Mouse (Mus musculus): ENCODE results near the gene Pde4d.
"Not testable (repeated sequence)": the region's sequence is repeated elsewhere in the genome, so short reads cannot be mapped to it uniquely, and the experiment has no call there.

Pde4d gene

DNA sequence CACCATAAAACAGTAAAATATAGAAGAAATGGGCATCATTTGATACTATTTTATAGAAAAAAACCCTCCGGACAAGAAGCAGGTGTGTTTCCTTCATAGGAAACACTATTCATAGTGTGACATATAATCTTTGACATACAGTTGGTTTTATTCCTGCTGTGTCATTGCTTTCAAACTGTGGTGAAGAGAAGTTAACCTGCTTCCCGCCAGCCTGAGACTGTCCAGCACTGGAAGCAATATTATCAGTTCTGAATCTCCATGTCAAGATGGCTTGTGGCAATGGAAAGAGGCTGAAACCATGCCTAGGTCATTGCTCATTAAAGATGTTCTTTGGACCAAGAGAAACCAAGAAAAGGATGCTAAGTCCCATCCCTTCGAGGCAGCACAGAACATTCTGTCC lies 265.3 kb downstream of the Pde4d start:
- no peak for DNase-seq

DNA sequence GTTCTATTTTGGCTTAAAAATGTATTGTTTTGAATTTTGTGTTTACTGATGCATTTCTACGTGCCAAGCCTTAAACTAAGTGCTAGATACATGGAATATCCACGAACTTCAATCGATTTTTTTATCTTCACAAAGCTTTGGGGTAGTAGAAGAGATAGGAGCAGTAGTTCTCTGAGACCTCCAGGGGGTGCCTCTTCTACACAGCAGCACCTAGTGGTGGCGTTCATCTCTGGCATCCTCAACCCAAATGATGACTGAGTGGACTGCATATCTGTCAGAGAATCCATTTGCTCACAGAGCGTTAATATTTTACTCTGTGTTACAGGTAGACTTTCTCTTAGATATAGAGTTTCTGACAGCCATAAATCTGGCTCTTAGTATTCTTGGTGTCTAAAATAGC lies 272.5 kb downstream of the Pde4d start:
- DNase-seq, result peak; percentile 7 to 13

DNA sequence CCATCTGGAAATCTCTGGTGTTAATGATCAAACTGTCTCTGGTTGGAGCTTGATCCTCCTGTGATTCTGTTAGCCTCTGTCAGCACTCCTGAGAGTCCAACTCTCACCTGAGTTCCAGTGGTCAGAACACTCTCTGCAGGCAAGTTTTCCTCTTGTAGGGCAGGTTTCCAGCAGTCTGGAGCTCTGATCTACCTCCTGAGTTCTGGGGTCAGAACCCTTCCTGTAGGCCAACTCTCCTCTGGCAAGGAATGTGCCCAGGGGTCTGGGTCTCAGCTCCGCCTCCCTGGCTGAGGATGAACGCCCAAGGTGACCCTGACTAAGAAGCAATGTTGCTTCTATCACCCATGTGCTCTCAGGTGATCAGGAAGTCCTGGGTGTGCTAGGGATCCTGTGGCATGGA lies 284.6 kb downstream of the Pde4d start:
- not testable (repeated sequence) for DNase-seq

DNA sequence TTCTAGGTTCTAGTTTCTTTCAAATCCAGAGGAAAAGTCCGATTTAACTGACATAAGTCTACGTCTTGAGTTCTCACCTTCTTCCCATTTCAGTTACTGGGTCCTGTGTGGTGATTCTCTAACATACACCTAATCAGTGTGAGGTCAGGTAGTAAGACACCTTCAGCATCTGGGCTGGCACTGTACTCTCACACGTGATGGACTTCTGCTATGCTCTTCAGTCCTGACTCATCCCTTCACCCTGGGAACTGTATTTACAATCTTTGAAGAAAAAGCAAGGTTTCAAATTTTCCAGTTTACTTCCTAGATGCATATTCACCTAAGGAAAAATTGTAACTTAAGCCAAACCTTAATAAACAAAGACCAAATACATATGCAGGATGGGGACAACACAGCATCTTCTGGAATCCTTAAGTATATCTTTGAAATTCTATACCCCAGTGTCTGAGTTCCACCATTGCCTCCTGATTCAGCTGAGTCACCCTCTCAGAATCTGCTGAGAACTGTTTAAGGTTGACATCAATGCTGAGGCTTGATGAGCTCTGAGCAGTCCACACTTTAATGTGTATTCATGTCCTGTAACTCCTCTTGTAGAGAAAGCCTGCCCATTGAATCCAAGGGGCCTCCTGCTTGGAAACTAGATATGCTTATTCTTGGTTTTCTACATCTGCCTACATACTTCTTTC lies 301.6 kb downstream of the Pde4d start:
- no peak for DNase-seq

DNA sequence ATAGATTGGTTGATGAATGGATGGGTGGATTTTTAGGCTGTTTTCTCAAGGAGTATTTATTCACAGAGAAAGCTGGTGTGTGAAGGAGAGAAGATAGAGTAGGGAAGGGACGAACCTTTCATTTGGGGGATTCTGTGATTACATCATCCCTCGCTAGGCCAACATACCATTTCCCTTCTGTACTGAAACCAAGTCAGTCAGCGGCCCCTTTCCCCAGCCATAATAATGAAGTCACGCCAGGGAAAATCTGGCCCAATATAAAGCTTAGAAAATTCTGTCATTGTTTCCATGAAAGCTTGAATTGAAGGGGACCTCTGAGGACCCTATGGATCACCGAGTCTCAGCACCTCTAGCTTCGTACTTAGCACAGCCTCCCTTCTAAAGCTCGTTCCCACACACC lies 307.7 kb downstream of the Pde4d start:
- DNase-seq, result no peak

DNA sequence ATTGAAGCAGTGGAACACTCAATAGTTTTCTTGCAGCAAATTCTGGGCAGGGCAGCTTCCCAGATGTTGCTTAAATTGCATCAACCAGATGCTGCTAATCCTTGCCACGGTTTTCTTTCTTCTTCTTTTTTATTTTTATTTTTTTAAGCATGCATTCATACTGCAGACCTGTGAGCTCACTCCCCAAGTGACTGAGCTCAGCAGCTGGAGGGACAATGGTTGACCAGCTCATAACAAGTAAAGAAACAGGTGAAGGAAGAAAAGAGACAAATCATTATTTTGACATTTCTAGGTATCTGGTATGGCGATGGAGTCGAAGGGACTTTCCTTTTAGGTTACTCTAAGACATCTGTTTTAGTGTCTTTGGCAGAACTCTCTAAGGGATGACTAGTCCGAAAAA lies 308.6 kb downstream of the Pde4d start:
- DNase-seq, result no peak

DNA sequence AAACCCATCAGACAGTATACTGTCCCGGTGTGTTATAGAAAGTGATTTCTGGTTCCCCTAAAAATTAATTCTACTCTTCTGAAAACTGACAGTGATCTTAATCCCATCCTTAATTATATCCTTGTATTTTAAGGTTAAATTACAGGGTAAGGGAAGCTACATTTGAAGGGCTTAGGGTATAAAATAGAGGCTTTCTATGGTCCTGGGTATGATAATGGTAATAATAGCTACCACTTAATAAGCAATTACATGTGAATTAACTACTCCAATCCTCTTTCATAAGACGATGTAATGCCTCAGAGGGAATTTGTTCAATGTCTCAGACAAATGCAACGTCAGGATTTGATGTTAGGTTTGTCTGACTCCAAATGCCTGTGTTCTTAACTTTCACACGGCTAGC lies 309.4 kb downstream of the Pde4d start:
- DNase-seq, result no peak

DNA sequence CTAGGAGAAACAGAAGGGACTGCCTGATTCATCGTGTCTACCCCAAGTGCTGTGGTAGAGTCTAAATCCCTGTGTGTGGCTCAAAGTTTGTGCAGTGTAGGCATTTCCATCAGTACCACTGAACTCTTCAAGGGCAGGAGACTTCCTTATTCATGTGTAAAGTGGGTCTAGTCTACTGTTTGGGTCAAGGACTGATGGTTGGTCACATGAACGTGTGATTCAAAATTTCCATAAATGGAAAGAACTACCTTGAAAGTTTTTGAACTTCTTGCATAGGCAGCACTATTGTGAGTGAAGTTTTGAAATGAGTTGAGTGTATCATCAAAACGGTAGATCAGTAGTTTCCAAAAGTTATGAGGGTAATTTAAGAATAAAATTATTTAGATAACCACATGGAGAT lies 313.5 kb downstream of the Pde4d start:
- no peak for DNase-seq

DNA sequence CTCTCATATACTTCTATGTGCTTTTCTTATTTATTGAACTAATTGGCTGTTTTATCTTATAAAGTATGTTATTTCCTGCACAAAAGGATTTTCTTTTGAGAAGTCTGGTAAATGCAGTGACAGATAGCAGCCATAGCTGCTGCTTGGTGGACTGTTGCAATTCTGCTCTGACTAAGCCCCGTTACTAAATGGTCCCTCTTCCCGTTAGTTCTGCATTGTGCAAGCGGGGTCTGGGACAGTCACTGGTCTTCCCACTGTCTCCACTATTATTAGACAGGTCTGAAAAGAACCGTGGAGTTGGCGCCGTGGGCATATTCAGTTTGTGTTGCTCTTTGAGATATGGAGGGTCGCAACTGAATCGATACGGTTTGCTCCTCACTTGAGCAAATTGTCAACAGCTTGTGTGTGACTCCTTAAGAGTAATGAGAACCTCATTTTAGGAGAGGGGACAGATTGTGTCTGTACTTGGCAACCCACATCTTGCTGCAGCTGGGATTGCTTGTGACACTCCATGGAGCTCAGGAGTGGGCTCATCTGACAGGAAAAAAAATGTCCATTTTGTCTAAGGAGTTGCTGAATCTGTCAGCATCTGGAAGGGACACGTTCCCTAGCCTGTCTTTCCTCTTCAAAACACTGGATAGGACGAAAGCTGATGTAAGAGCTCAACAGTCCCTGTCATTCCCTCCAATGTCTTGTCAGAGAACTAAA lies 316.4 kb downstream of the Pde4d start:
- DNase-seq, result peak; percentile 4 to 11

DNA sequence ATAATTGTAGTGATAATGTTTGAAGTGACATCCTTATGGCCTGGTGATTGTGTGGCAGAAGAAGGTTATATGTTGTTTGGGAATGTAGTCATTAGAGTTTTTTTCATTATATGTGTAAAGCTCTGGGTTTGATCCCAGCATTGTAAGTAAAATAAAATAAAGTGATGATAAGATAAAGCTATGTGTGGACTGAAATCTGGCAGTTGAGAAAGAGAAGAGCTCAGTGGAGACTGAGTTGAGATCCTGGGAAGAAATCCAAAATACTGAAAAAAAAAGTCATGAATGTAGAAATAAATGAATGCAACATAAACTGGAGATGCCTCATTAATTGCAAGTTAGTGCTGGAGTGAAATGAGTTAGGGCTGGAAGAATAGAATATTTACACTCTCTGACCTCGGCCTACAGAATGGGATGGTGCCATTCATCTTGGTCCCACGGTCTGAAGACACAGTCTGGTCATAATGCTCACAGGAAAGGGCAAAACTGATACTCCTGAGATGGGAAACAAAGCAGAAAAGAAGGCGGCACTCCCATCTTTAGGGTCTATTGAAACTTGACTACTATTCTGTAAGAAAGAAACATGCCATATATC lies 319.8 kb downstream of the Pde4d start:
- DNase-seq, result no peak

DNA sequence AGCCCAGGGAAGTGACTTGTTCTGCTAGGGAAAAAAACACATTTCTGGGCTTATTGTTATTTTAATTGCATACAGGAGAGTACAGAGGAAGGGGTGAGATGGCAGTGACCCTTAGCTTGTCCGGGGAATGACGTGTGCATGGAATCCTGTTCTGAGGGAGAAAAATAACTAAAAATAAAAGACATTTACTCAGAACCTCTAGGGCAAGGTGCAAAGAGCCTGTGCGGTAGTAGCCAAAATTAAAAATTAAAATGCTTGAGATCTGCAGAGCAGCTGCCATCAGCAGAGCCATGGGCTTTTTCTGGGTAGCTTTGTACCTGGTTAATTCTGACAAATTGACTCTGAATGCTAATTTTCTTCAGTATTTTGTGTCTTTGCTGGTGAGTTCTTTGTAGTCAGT lies 322.6 kb downstream of the Pde4d start:
- DNase-seq, result no peak

DNA sequence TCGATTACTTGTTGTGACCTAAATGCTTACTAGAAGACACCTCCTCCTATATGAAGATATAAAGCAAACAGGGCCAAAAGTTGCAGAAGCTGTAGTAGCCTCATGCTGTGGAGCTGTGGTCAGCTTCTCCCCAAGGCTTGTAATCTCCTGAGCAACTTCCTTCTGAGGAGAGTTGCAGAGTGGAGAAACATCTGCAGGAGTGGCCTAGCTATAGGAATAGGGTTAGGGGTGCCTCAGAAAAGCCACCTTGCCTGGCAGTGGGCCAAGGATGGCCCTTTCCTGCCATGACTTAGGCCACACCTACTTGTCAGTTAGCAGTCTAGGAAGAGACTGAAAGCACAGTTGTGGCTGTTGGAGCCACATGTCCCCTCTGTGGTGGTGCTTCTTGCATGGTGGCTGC lies 325.2 kb downstream of the Pde4d start:
- peak; percentile 6 to 21 for DNase-seq

DNA sequence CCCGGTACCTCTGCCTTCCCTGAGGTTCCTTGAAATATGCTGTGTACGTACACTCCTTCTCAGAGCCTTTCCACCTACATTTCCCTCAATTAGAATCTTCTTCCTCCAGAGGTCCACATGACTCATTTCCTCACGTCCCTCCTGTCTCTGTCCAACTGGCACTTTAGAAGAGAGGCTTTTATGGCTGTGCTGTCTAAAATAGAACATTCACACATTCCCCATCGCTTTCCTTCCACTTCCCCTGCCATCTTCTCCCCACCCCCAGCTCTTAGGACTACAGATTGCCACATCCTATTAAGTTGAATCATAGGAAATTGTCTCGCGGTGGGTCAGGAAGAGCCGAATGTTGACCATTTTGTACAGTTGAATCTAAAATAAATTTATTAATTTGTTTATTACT lies 326.1 kb downstream of the Pde4d start:
- DNase-seq, result no peak

DNA sequence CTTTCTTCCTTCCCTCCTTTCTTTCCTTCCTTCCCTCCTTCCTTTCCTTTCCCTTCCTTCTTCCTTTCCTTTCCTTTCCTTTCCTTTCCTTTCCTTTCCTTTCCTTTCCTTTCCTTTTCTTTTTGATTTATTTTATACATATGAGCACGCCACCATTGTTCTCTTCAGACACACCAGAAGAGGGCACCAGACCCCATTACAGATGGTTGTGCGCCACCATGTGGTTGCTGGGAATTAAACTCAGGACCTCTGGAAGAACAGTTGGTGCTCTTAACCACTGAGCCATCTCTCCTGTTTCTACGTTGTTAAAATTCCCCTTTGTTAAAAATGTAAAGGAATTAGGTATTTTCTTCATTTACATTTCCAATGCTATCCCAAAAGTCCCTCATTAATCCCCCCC lies 347.9 kb downstream of the Pde4d start:
- not testable (repeated sequence) for DNase-seq

DNA sequence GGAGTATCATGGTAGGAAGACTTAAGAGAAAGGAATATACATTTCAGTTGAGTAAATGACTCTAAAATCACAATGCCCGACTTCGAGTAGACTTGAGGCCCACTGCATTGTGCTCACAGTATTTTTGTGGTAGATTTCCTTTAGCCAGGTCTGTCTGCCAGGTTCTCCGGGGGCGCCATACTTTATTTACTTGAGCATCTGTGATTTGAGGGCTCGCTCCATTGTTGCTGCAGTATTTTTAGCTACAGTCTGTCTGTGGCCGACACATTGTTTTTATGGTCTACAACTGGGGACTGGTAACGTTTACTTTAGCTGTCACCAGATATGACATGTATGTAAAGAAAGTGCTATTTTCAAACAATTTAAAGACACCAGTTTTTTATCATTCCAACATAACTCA lies 359.4 kb downstream of the Pde4d start:
- DNase-seq, result no peak

DNA sequence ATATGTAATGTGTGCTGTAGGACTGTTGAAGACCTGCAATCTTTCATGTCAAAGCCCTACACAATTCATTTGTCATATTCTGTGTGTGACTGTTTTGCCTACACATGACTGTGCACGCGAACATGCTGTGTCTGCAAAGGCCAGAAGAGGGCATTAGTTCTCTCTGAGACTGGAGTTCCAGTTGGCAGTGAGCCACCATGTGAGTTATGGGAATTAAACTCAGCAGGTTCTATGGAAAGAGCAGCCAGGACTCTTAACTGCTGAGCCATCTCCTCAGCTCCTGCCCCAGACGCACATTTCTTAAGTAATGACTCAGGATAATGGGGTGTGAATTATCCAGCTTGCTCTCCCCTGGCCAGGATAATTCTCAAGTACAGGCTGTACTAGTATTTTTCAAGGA lies 363.2 kb downstream of the Pde4d start:
- peak; percentile 5 for DNase-seq

DNA sequence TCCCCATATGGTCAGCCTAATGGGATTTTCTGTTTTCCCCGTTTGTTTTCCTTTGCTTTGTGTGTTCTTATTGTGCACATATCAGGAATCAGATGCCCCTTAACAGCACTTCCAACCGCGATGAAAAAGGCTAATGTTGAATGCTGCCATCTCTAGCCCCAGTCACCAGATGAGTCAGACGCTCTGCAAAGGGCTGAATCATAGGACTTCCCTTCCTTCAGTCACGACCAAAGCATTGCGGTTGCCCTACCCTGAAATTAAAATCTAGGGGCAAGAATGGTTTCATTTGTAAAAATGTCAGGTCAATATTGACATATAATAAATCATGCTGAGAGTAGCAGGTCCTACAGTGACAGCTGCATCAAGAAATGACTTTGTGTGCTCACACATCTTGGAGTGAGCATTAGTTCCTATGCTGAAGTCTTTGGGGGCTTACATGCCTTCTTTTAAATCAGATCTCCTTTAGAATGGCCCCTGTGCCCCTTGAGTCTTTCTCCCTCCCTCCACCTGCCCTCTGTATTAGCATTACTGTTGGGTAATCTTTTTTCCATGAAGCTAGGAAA lies 370.2 kb downstream of the Pde4d start:
- DNase-seq, result no peak

DNA sequence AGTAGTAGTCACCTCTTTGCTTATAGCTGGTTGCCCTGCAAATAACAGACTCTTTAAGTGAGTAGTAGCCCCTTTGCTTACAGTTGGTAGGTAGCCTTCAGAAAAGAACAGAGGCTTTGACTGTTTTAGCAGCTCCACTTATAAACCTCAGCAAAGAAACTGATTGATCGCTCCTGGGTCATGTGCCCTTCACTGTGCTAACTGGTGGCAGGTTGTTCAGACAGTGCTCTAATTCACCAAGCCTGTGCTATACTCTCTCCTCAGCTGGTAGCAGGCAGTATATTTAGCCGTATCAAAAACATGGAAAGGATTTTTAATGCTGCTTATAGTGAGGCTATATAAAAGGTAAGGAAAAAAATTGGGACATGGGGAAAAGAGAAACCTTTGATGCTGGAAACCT lies 370.7 kb downstream of the Pde4d start:
- no peak for DNase-seq

DNA sequence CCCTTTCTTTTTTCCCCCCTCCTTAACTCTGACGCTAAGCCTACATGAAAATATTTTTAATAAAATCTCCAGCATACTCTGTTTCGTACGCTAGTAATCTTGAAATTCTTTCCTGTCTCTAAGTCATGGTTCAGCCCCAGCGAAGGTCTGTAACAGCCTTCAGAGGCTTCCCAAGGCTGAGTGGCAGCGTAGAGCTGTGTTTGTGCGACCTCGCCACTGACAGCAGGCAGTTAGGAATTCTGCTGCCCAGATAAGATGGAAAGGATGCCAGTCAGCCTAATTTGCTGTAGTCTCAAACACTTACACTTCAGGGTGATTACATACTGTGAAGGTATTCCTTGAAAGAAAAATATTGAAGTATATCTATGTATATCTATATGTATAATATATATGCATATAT lies 371.5 kb downstream of the Pde4d start:
- DNase-seq, result no peak

DNA sequence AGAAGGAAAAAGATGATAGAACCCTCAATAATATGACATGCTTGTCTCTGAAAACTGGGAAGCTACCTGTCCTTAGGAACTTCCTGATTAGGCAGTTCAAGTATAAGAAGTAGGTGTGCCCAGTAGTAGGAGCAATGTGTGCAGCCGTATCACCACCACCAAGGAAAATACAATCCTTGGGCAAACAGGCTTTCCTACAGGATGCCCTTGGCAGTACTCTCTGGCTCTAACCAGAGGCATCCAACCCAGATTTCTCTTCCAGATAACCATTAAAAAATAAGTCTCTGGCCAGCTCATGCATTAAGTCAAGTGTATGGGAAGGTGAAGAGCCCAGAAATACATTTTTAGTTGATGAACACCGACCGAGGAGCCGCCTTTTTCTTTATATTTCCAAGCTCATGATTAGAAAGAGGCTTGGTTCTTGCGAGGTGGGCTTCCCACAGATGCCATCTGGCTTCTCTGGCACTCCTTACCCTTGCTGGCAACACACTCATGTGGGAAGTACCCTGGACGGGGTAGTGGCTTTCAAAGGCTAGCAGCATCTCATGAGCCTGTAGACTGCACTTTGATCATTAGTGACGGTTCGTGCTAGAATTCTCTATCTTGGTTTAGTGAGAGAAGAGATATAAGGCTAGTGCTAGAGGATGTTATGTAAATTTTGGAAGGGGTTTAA lies 375.0 kb downstream of the Pde4d start:
- no peak for DNase-seq

DNA sequence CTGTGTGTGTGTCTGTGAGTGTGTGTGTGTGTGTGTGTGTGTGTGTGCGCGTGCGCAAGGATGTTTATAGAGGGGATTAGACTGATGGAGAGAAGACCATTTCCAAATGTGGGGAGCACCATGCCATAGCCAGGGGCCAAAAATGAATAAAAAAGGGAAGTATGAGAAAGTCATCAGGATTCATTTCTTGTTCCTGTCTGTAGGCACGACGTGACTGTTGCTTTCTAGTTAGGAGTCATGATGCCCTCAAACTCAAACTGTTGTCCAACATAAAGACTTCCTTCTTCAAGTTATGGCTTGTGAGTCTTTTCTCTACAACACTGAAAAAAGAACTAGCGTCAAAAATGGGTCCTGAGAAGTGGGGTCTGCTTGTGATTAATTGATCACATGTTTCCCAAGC lies 375.8 kb downstream of the Pde4d start:
- no peak for DNase-seq

DNA sequence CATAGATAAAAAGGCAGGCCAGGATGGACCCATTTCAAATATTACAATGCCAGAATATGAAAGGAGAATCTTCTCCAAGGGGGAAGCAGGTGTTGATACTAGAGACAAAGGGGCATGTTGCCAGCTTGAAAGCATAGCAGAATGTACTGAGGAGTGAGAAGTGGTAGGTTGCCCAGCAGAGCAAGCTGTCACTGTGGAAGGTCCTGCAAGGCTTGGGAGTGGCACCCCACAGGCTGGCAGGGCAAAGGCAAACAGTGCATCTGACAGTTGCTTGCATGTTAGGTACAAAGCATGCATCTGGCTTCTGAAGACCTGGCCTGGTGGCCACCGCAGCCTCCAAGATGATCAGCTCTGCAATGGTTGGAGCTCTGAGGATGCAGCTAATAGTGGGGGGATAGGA lies 384.4 kb downstream of the Pde4d start:
- DNase-seq, result no peak

DNA sequence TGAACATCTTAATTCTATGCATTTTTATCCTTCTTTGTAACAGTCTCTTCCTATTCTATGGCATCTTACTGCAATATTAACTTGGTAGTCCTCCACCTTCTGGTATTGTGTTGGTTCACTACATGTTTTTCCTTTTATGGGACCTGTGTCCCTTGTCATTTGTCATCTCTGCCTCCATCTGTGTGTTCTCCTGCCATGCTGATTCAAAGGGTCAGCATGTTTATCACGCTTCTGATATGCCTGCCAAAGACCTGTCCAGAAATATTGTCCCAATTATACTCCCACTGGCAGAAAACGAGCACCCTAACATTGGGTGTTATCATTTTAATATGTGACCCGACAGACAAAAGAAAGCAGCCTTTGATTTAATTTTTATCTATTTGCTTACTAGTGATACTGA lies 386.6 kb downstream of the Pde4d start:
- no peak for DNase-seq

DNA sequence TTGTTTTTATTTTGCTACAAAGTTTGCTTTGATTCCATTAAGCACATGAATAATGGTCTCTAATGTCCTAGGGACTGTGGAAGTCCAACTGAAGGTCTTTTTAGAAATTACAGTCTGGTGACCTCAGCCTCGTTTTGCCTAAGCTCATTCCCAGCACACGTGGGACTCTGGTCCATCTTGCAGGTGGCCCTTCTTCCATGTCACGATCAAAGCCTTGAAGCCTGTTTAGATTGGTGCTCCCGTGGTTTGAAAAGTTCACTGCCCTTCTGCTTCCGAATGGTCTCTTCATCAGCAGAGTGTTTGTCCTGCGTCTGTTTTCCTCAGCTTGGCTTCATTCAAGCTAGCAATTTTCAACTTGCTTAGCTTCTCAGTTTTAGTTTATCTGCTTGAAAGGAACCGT lies 389.4 kb downstream of the Pde4d start:
- no peak for DNase-seq

Data from lung, adult 18-20 months (tissue).